Mouse (Mus musculus) layer of hippocampus, adult 9-10 months (tissue): ENCODE results near the gene Rgs18.
A peak's percentile ranks its signal among the peaks of the same experiment; 100 is the strongest.

Source experiments
- DNase-seq: peaks from one replicate; pipeline ENCODE4 v3.0.0; 2022; ENCODE audit warnings: low spot score

The Rgs18 gene

GRCm38 (mm10) chr1:144775331-144775730, at the start of gene Rgs18:
Rgs18 (minus strand) TSS chr1:144775435.
- DNase-seq = no peak

- DNase-seq = no peak
These were observed 841 bp downstream of the Rgs18 start for GRCm38 (mm10) chr1:144774394-144774793.

- no peak for DNase-seq
These were observed 9.0 kb downstream of the Rgs18 start for GRCm38 (mm10) chr1:144766218-144766617.

GRCm38 (mm10) chr1:144760792-144761191, 14.4 kb downstream of the Rgs18 start:
- no peak for DNase-seq

GRCm38 (mm10) chr1:144750763-144751162, 24.5 kb downstream of the Rgs18 start:
- DNase-seq = no peak

- no peak for DNase-seq
These were observed 29.1 kb downstream of the Rgs18 start for GRCm38 (mm10) chr1:144746182-144746581.

- DNase-seq = no peak
These were observed 37.5 kb downstream of the Rgs18 start for GRCm38 (mm10) chr1:144737739-144738138.

- peak; percentile 17 for DNase-seq
These were observed 54.5 kb downstream of the Rgs18 start for GRCm38 (mm10) chr1:144720736-144721135.

GRCm38 (mm10) chr1:144704373-144704772, 70.9 kb downstream of the Rgs18 start:
- DNase-seq = no peak
